Mouse (Mus musculus): ENCODE results near the gene Fhl1. TPM values are rescaled to one million over a fixed set of nuclear protein-coding genes. Genes with fewer than 3 reads are reported as not detected.

The Fhl1 gene
- polyA plus RNA-seq, 1 experiment: 0.02 TPM

DNA sequence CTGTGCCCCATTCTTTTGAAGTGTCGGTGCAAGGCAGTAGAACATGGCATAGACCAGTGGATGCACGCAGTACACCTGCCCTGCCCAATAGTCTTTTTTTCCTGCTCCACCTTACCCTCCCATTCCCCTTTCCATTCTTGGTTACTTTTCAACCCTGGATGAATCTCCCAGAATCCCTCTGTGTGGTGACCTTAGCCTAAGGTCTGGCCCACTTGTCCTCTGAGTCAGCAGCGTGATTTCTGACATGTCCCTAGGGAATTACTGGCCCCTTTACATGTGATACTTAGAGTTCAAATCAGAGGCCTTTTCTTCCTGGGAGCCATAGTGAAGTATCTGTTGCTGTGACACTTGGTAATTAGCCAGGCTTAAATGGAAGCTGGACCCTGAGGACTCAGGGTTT is 55.9 kb downstream of the Fhl1 start:
- no peak for TF ChIP-seq GATA1 (IDR thresholded peaks at IDR 0.05; ENCODE audit: low read length)

DNA sequence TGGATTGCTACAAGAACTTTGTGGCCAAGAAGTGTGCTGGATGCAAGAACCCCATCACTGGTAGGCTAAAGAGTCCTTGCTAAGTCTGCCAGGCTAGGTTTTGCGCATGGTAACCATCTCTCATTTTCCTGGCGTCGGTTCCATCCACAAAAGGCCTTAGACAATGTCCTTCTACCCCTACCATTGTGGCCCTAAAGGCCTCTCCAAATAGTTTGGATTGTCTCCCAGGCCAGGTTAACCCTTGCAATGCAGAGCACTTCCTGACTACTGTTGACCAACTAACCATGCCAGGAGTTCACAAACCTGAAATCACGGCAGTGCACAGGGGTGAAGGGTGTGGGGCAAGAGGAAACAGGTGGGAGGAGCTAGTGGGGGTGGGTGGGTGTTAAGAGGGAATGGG is 59.0 kb downstream of the Fhl1 start:
- no peak for TF ChIP-seq GATA1 (IDR thresholded peaks at IDR 0.05; ENCODE audit: low read length)

DNA sequence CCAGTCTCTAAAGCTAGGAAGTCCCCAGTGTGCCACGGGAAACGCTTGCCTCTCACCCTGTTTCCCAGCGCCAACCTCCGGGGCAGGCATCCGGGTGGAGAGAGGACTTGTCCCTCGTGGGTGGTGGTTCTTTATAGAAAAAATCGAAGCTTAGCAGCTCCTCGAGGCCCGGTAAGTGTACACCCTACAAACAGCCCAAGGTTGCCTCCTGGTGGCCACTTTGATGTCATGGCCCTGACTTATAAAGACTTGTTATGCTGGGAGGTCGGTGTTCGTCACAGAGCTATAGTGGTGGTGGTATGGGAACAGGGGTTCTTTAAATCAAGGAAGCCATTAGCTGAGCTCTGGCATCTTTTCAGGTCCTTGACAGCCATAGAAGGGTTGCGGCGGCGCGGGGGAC is 59.7 kb downstream of the Fhl1 start:
- no peak for TF ChIP-seq GATA1 (IDR thresholded peaks at IDR 0.05; ENCODE audit: low read length)

DNA sequence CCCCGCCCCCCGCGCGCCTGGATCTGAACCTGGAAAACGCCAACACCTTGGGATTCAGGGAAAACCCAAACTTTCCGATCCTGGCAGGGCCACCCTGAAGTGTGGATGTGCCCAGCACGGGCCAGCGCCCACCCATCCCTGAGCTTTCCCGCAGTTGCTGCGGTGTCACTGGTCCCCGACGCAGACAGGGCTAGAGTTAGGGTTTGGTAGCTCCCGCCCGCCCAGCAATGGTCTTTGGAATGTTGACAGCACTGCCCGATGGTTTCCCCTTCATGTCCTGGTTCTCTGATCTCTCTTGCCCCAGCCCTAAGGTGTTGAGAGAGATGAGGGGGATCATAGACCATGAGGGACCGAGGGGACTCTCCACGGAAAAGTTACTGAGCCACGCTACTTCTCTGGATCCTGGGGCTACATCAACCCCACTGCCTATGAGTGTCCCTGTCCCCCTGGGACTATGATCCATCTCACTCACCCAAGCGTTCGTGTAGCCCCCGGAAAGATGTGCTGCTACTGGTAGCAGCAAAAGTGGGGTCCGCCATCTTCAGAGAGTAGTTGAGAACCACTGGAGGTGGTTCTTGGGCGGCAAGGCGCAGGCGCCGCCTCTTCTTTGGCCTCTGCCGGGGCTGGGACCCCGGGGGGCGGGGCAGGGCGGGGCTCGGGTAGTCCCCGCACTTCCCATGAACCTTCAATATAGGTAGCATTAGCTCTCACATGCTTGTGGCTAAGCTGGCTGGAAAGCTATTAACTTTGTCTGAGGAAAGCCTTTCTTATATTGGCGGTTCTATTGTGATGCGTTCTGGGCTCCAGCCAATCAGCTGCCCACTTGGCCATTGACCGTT is 90.4 kb downstream of the Fhl1 start, which contains the start of gene Map7d3:
Gene Map7d3 (minus strand): TSS at position 562 of the 839 bp plus-strand sequence.
- TF ChIP-seq GATA1 (IDR thresholded peaks at IDR 0.05; ENCODE audit: low read length): no peak

DNA sequence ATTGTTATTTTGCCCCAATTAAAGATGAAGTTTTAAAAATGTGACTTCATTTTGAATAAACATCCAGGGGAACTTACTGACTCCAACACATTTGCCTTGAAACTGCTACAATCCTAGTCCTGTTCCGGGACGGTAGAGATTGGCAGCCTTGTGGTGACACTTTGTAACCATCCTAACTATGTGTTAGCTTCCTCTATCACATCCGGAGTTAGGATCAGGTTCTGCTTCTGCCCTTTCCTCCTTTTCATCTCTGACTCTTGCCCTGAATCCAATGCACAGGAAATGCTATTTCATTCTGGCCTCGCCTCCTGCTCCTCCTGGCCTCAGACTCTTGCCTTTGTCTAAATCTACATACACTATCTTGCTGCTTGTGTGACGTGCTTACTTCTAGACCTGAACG is 95.9 kb downstream of the Fhl1 start:
- TF ChIP-seq GATA1 (IDR thresholded peaks at IDR 0.05; ENCODE audit: low read length): no peak

DNA sequence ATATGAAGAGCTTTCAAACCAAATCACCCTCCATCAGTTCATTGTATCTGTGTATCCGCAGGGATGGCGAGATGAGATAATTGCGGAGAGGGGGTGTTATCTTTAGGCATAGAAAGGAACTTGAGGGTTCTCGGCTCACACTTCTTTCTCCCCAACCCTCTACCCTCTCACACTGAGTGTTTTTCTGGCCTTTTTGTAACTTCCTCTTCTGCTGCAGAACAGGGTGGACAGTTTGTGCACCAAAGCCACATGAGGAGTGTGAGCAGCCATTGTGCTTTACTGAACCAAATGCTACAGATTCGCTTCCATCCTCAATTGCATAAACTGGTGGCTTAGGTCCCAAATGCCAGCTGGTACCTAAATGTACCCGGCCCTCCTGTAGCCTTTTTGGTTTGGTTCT is 104.3 kb downstream of the Fhl1 start:
- TF ChIP-seq GATA1 (IDR thresholded peaks at IDR 0.05; ENCODE audit: low read length): no peak

DNA sequence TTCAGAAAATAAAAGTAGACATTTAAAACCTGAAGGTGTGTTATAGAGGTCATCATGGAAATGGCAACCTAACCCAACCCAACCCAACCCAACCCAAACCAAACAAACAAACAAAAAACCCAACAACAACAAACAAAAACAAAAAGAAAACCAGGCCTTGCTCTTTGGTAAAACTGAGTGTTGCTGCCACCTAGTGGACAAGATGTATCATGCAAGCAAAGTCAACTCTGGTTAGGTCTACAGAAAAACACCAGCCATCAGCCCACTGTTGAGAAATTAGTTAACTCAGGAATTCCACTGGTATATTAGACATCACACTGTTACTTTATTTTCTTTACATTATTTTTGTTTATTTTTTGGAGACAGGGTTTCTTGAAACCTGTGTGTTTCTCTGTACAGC is 107.8 kb downstream of the Fhl1 start:
- TF ChIP-seq GATA1 (IDR thresholded peaks at IDR 0.05; ENCODE audit: low read length): no peak

DNA sequence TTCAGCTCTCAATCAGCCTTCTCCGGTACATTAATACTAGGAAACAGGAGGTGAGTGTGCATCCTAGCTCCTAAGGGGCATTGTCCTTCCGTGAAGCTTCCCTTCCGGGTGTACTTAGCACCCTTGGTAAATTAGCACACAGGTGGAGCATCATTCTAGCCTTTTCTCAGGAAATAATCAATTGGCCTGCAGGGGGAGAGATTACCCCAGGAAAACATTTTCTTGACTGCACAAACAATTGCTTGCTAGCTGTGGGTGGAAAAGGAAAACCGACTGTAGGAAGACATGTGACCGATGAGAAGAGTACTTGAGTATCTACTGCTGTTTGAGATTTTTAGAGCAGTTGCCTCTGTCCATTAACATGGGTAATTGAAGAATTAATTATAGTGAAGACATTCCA is 109.7 kb downstream of the Fhl1 start:
- TF ChIP-seq GATA1 (IDR thresholded peaks at IDR 0.05; ENCODE audit: low read length): no peak

Other genes with a start within 250 kb of the Fhl1 start
- not detected in 2 replicates for gene Gm10477, start 207.0 kb upstream of the Fhl1 start, polyA plus RNA-seq (2012)
- not detected in 2 replicates for gene Gm648, start 182.2 kb upstream of the Fhl1 start, polyA plus RNA-seq (2012)
- gene Mmgt1, start 133.7 kb upstream of the Fhl1 start, polyA plus RNA-seq (2012): 0.49 and 0.54 TPM in 2 replicates
- gene Slc9a6, start 122.0 kb upstream of the Fhl1 start, polyA plus RNA-seq (2012): 7.3 and 31.5 TPM in 2 replicates
- not detected in 2 replicates for gene Map7d3, start 90.5 kb downstream of the Fhl1 start, polyA plus RNA-seq (2012)
- not detected in 2 replicates for gene Adgrg4, start 138.4 kb downstream of the Fhl1 start, polyA plus RNA-seq (2012)